Mouse (Mus musculus) spleen, adult 2 months (tissue): ENCODE measurements around the gene Rrm2. TPM values are rescaled to one million over a fixed set of nuclear protein-coding genes. Genes with fewer than 3 reads are reported as not detected.

ENCODE experiments used
- DNase-seq, 2 experiments: peaks; one replicate each; pipeline versions ENCODE4 v3.0.0 to v3.0.0-alpha.2; 2012 to 2021; ENCODE audit warnings: low spot score in 2 of 2, low read depth in 1 of 2
- H3K27ac ChIP-seq: fragments of 200-500 bp; 2 replicates; pipeline ENCODE4 v1.5.1; 2012; ENCODE audit warnings: low read length, inconsistent platforms; ENCODE audit not compliant: insufficient read depth
- H3K27me3 ChIP-seq: fragments of 200-500 bp; 2 replicates; pipeline ENCODE4 v1.6.1; 2012; ENCODE audit warnings: mild to moderate bottlenecking, moderate library complexity, low read length, inconsistent platforms; ENCODE audit not compliant: control insufficient read depth, insufficient read depth
- H3K36me3 ChIP-seq: fragments of 200-500 bp; 2 replicates; pipeline ENCODE4 v1.6.1; 2012; ENCODE audit warnings: mild to moderate bottlenecking, low read length, inconsistent platforms; ENCODE audit not compliant: control insufficient read depth, insufficient read depth
- H3K4me1 ChIP-seq: fragments of 200-500 bp; 2 replicates; pipeline ENCODE4 v1.6.1; 2011; ENCODE audit warnings: inconsistent platforms; ENCODE audit not compliant: control insufficient read depth, insufficient read depth, insufficient read length
- H3K4me3 ChIP-seq: fragments of 200-500 bp; 2 replicates; pipeline ENCODE4 v1.5.1; 2011; ENCODE audit warnings: mild to moderate bottlenecking, inconsistent platforms; ENCODE audit not compliant: insufficient read depth, insufficient read length; ENCODE audit errors: extremely low read depth
- CTCF ChIP-seq: fragments of 200-500 bp; IDR thresholded peaks from 2 replicates; pipeline ENCODE4 v1.5.1; 2011; ENCODE audit warnings: mild to moderate bottlenecking, inconsistent platforms; ENCODE audit not compliant: insufficient read depth, insufficient read length, insufficient replicate concordance; ENCODE audit errors: extremely low read depth
- POLR2A ChIP-seq: fragments of 200-500 bp; IDR thresholded peaks from 2 replicates; pipeline ENCODE4 v1.6.1; 2011; ENCODE audit warnings: low read depth, low read length, inconsistent platforms
- WGBS: fragments of 180-500 bp; shearing (Covaris S2); methylation state at CpG from one replicate; pipeline ENCODE4 v1.1.7; 2018; 5-methylcytosine and 5-hydroxymethylcytosine counted together
- polyA plus RNA-seq: library from polyadenylated mRNA; depleted of rRNA; stranded (reverse); fragments of >200 nt; gene quantifications from 2 replicates; pipeline ENCODE4 v1.2.3, GENCODE M21; 2012

Gene Rrm2
- polyA plus RNA-seq, 1 experiment, result 12.7 TPM

DNA sequence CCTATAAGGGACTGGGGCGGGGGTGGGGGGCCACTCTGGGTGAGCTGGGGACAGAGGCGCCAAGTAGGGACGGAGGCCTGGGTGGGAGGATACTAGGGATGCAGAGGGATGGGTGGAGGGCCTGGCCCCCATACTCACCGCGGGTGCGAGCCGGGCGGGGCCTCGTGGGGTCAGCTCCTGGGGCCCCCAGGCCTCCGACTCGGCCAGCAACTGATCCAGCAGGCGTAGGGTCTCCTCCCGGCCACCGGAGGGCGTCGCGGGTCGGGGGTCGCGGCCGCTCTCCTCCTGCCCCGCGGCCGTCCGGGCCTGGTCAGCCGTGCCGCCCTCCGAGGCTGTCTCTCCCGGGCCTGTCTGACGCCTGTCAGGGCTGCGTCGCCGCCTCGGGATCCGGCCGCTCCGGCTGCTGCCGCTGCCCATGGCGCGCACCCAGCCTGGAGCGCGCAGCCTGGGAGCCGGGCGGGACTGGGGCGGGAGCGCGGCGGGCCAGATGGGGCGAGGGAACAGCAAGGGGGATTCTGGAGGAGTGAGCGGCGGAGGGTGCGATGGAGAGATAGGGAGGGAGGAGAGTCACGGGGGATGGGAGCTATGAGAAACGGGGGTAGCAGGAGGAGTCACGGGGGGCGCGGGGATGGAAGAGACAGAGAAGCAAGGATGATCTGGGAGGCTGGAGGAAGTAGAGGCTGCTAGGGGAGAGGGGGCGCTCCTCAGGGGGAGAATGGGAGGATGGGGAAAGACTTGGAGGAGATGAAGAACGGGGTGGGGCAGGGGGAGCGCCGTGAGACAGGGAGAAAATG lies 27.4 kb upstream of the Rrm2 start:
- peak overlapping the region; percentile 42; the same call in 1 of the 2 replicates for H3K27ac ChIP-seq
- TF ChIP-seq CTCF, result no peak
- TF ChIP-seq POLR2A, result no peak
- DNase-seq, result no peak
- no peaks in the 10 kb centered on the region for H3K36me3 ChIP-seq
- H3K27me3 ChIP-seq, result peaks cover 7% of the 10 kb centered on the region
- H3K4me3 ChIP-seq, result peak overlapping the region; percentile 29; the same call in 1 of the 2 replicates
- WGBS, result 7% methylated on average over 59 of the region's 61 CpGs
- H3K4me1 ChIP-seq, result peaks cover 5% of the 10 kb centered on the region; the same call in 1 of the 2 replicates

DNA sequence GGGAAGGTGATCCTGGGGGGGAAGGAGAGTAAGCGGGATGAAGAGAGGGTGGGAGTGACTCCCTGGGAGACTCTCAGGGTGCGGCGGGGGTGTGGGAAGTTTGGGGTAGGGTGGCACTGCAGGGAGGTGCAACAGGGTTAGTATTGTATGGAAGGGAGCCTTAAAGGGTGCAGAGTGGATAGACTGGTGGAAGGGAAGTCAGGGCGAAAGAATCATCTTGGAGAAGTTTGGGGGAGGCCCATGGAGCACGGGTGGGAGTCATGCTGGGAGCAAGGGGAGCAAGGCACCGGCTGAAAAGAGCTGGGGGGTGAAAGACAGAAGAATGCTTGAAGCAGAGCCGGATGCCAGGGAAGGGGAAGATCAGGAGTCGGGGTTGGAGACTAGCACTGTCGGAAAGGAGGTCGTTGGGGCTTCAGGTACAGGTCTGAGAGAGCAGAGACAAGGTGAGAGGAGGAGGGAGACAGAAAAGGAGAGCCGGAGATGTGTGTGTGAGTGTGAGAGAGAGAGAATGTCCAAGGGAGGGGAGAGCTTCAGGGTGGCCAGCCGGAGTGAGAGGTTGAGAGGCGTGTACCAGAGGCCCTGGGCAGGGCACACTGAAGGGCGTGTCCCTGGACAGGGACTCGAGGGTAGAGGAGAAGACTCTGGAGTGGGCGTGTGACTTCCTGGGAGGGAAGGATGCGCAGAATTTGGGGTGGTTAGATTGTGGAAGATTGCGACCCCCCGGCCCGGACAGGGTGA lies 26.6 kb upstream of the Rrm2 start, which contains the start of gene Cys1:
Gene Cys1, minus strand, starts transcription at position 528 of the 738 bp plus-strand sequence.
- peak within 1 kb of the TSS; percentile 29; the same call in 1 of the 2 replicates for H3K4me3 ChIP-seq
- peaks cover 7% of the 10 kb centered on the region for H3K27me3 ChIP-seq
- TF ChIP-seq CTCF (no peak), POLR2A (no peak)
- H3K36me3 ChIP-seq, result no peaks in the 10 kb centered on the region
- peak within 1 kb of the TSS; percentile 41; the same call in 1 of the 2 replicates for H3K27ac ChIP-seq
- 9% methylated on average over 20 of the region's 20 CpGs for WGBS
- DNase-seq, result no peak
- peaks cover 5% of the 10 kb centered on the region; the same call in 1 of the 2 replicates for H3K4me1 ChIP-seq

DNA sequence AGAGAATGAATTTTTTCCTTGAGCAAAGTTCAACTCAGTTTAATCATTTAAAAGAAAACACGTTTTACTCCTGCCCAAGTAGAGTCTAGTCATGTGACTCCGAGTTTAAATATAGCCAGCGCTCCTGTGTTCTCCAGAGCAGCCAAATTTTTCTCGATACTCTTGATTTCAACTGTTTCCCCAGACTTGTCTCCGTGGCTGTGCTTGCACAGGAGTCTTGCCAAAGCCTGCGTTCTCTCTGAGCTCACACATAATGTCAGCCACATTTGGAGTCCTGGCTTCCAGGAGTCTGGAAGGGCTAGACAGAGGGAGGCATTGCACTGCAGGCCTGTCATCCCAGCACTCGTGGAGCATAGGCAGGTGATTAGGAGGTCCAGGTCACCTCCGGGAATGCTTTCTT lies 25.5 kb upstream of the Rrm2 start:
- 55% methylated on average over 8 of the region's 8 CpGs for WGBS
- Histone ChIP-seq H3K4me3 (no peak overlapping the region), H3K27ac (no peak overlapping the region), H3K36me3 (no peaks in the 10 kb centered on the region), H3K27me3 (peaks cover 7% of the 10 kb centered on the region), H3K4me1 (peaks cover 5% of the 10 kb centered on the region; the same call in 1 of the 2 replicates)
- DNase-seq, result no peak
- TF ChIP-seq CTCF (no peak), POLR2A (no peak)

DNA sequence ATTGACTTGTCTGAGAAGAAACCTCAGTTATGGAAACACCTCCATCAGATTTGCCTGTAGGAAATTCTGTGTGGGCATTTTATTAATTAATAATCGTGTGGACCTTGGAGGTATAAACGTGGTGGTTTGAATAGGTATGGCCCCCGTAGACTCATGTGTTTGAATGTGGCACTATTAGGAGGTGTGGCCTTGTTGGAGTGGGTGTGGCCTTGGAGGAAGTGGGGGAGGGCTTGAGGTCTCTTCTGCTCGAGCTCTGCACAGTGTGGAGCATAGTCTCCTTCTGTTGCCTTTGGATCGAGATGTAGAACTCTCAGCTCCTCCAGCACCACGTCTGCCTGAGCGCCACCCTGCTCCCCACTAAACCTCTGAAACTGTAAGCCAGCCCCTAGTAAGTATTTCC lies 24.6 kb upstream of the Rrm2 start:
- Histone ChIP-seq H3K27ac (no peak overlapping the region), H3K27me3 (peaks cover 7% of the 10 kb centered on the region), H3K36me3 (no peaks in the 10 kb centered on the region), H3K4me3 (no peak overlapping the region), H3K4me1 (peaks cover 5% of the 10 kb centered on the region; the same call in 1 of the 2 replicates)
- TF ChIP-seq POLR2A (no peak), CTCF (no peak)
- WGBS, result 58% methylated on average over 7 of the region's 7 CpGs
- no peak for DNase-seq

DNA sequence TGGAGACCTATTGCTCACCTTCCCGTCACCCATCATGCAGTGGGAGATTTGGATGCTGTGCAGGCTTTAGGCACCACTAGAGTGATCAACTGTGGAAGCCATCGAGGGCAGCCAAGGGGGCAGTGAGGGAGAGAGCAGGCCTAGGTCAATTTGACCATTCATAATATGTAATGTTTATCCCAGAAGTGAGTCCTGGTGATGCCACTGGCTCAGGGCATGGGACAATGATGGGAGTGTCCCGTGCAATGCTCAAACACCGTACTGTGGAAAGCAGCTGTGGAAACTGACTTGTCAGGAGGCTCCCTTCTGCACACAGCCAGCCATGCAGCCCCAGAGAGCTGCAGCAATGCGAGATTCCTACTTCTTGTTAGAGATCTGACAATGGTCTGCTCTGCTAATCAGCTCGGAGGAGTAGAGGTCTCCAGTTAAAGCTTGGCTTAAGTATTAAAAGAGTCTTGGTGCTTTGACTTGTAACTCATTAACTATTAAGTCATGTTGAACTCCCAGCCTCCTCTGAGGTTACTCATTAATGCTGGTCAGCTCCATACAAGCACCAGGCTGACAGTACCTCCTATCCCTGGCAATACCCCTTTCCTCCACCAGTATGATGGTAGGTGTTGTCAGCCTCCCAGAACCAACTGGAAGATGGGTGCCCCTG lies 21.9 kb upstream of the Rrm2 start:
- no peaks in the 10 kb centered on the region for H3K4me1 ChIP-seq
- H3K4me3 ChIP-seq, result no peak overlapping the region
- no peaks in the 10 kb centered on the region for H3K27me3 ChIP-seq
- TF ChIP-seq CTCF (no peak), POLR2A (no peak)
- DNase-seq, result no peak
- 87% methylated on average over 6 of the region's 6 CpGs for whole genome bisulfite sequencing
- H3K36me3 ChIP-seq, result no peaks in the 10 kb centered on the region
- no peak overlapping the region for H3K27ac ChIP-seq

DNA sequence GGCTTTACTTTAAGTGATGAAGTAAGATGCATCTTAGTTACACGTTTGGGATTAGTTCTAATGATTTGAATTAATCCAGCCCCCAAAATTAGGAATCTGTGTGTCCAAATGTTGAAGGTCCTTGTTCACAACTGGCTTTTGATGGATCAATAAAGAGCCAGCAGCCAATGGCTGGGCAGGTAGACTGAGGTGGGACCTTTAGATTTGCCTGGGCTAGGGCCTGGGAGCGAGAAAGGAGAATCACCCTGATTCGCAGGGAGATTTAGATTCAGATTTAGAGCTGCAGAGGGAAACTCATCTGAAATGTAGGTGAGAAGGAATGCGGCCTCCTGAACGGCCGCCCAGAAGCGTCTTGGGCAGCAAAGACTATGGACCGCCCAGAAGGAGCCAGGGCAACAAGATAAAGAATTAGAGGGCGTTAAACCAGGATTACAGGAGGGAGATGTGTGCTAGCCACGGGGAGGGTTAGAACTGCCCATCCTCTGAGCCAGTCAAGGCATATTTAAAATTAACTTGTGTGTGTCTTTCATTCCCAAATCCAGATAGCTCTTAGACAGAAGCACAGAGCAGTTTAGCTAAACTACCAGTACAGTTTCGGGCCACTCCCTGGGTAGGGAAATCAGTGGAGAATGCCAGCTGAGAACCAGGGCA lies 21.2 kb upstream of the Rrm2 start:
- Histone ChIP-seq H3K36me3 (no peaks in the 10 kb centered on the region), H3K4me3 (no peak overlapping the region), H3K4me1 (no peaks in the 10 kb centered on the region), H3K27ac (no peak overlapping the region), H3K27me3 (no peaks in the 10 kb centered on the region)
- TF ChIP-seq CTCF (no peak), POLR2A (no peak)
- no peak for DNase-seq
- 86% methylated on average over 11 of the region's 11 CpGs for WGBS
